Mouse (Mus musculus): ENCODE results near the gene Urad.

DNA sequence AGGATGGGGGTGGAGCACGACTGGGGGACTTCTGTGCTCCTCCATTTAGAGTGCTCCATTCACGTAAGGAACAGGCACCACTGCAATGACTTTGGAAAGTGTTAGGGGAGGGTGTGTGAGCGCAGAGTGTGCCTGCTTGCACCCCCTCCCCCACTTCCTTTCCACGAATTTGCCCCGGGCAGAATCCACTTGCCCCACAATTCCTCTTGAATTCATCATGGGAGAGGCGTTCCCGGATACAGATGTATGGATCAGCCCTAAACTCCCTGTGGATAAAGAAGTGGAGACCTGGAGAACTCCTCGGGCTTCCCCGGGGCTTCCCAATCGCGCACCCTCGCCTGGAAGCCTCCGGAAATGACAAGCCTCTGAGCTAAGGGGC, 44.7 kb downstream of the Urad start:
- TF ChIP-seq CTCF (IDR thresholded peaks at IDR 0.05; ENCODE audit: insufficient read depth, low read depth, low read length) (no peak), POLR2A (IDR thresholded peaks at IDR 0.05; ENCODE audit: insufficient read depth, low read depth, low read length) (no peak)
